Mouse (Mus musculus): Measurements from ENCODE around the gene Selenot.
"Not testable (repeated sequence)": the region's sequence is repeated elsewhere in the genome, so short reads cannot be mapped to it uniquely, and the experiment has no call there.

The Selenot gene

GRCm38 (mm10) chr3:58576137-58577066, at the start of gene Selenot:
Gene Selenot (plus strand): TSS chr3:58576636.
- peak; percentile 97 for DNase-seq

- no peak for DNase-seq
These were observed 39.9 kb upstream of the Selenot start for GRCm38 (mm10) chr3:58536573-58536972.

- no peak for DNase-seq
These were observed 24.2 kb upstream of the Selenot start for GRCm38 (mm10) chr3:58552001-58552811.

GRCm38 (mm10) chr3:58556649-58557048, 19.8 kb upstream of the Selenot start:
- no peak for DNase-seq

GRCm38 (mm10) chr3:58559887-58560286, 16.5 kb upstream of the Selenot start:
- no peak for DNase-seq

GRCm38 (mm10) chr3:58561437-58561836, 15.0 kb upstream of the Selenot start:
- no peak for DNase-seq

- no peak for DNase-seq
These were observed 5.6 kb upstream of the Selenot start for GRCm38 (mm10) chr3:58570821-58571220.

GRCm38 (mm10) chr3:58577067-58577503, 649 bp downstream of the Selenot start:
- peak; percentile 75 for DNase-seq

- no peak for DNase-seq
These were observed 1.1 kb downstream of the Selenot start for GRCm38 (mm10) chr3:58577506-58578050.

GRCm38 (mm10) chr3:58581530-58581929, 5.1 kb downstream of the Selenot start:
- no peak for DNase-seq

- DNase-seq: peak; percentile 30
These were observed 5.9 kb downstream of the Selenot start for GRCm38 (mm10) chr3:58582297-58582696.

- peak; percentile 17 for DNase-seq
These were observed 6.5 kb downstream of the Selenot start for GRCm38 (mm10) chr3:58582788-58583426.

GRCm38 (mm10) chr3:58590544-58590943, 14.1 kb downstream of the Selenot start:
- not testable (repeated sequence) for DNase-seq

- DNase-seq: not testable (repeated sequence)
These were observed 16.2 kb downstream of the Selenot start for GRCm38 (mm10) chr3:58592666-58593065.

- DNase-seq: no peak
These were observed 17.2 kb downstream of the Selenot start for GRCm38 (mm10) chr3:58593623-58594022.

GRCm38 (mm10) chr3:58608506-58608905, 32.1 kb downstream of the Selenot start:
- DNase-seq: no peak

GRCm38 (mm10) chr3:58609985-58610384, 33.5 kb downstream of the Selenot start:
- DNase-seq: no peak

GRCm38 (mm10) chr3:58621066-58621465, 44.6 kb downstream of the Selenot start:
- DNase-seq: no peak

- no peak for DNase-seq
These were observed 46.4 kb downstream of the Selenot start for GRCm38 (mm10) chr3:58622665-58623394.

GRCm38 (mm10) chr3:58624981-58625380, 48.5 kb downstream of the Selenot start:
- DNase-seq: no peak

GRCm38 (mm10) chr3:58631693-58632092, 55.3 kb downstream of the Selenot start:
- DNase-seq: no peak

Data from liver (tissue).